Mouse (Mus musculus): ENCODE results near the gene Btk.
A peak's percentile ranks its signal among the peaks of the same experiment; 100 is the strongest.

Btk gene

DNA sequence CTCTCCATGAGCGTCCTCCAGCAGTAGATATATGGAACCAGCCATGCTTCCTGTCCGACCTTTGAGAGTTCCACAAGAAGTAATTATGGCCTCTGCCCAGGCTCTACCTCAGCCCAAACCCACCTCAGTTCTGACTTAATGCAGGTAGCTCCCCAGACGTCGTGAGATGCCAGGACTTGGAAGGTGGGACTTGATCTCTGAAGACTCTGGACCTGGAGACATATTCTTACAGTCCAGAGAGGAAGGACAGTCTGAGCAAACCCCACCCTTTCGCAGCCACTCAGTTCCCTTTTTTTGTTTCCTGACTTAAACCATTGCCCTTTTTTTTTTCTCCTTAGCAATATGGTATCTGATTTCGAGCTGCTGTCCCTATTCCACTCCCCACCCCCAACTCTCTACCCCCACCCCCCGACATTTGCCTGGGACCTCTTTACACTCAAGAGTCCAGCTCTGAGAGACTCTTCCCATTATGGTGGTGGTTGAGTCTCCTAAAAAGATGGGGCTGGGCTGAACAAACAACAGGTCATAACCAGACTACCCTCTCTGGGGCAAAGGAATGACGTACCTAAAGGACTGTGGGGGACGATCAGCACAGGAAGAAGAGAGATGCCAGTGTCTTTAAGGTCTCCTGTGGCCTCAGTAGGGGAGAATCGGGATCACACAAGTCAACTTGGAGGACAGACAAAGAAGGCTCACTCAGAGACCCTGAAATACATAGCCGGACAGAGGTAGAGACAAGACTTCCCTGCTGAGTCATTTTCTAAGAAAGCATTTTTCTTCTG, at the start of gene Btk:
Gene Btk (minus strand): TSS at position 683 of the 782 bp plus-strand sequence.
- peak; percentile 90 for DNase-seq

DNA sequence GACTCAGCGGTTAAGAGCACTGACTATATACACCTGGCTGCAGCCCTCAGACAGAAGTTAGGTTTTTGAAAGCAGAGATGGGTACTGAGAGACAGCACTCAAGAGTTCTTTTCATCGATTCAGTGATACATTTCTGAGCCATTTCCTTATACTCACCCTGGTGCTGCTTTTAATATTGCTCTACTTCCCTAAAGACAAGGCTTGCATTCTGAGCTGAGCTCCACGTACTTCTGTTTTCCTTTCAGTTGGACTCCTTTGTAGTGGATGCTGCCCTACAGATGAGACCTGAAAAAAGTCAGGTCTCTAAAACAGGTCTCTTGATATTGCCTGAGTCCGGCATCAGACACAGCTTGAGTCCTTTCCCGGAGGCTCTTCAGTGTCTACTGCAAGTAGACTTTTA, 49.3 kb upstream of the Btk start:
- no peak for DNase-seq

DNA sequence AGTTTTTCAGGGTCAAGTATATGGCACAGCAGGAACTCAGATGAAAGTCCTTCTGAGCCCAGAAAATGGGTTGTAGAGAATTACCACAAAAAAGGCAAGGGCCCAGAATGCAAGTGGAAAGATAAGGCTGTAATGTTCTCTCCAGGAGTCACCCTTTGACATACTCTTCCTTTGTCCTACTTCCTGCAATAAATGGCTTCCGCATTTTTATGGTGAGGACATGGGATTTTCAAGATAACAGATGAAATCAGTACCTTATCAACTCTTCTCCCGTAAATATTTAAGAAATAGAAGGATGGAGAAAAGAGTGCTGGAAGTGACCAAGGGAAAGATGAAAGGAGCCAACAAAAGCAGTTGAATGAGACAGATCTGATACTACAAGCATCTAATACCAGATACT, 44.8 kb upstream of the Btk start:
- no peak for DNase-seq

DNA sequence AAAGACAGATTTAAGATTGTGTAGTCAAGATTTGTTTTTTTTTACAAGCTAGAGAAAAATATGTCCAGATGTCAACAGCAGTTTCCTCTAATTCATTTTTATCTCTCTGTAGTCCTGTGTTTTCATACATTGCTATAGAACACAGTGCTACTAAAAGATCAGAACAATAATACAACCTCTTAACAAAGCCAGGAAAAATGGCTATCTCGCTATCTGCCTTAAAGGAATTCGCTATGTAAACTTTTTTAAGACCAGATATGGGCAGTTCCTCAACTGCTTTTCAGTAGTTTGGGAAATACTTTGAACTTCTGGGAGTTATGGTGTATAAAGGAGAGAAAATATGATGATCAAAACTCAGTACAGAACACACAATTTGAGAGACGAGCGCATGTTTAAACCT, 40.0 kb upstream of the Btk start:
- DNase-seq = no peak

DNA sequence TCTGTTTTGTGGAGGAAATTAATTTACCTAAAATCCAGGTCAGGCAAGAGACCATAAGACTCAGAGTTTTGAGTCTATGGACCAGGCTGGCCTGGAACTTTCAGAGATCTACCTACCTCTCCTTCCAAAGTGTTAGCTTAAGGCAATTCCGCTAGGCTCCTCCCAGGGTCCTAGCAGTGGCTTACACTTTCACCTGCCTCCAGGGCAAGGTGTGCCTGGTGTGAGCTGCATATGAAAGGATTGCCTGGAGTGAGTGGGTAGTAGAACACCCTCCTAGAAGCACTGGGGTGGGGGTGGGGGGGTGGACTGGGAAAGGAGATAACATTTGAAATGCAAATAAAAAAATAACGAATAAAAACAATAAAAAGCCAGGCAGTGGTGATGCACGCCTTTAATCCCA, 38.3 kb upstream of the Btk start:
- no peak for DNase-seq

DNA sequence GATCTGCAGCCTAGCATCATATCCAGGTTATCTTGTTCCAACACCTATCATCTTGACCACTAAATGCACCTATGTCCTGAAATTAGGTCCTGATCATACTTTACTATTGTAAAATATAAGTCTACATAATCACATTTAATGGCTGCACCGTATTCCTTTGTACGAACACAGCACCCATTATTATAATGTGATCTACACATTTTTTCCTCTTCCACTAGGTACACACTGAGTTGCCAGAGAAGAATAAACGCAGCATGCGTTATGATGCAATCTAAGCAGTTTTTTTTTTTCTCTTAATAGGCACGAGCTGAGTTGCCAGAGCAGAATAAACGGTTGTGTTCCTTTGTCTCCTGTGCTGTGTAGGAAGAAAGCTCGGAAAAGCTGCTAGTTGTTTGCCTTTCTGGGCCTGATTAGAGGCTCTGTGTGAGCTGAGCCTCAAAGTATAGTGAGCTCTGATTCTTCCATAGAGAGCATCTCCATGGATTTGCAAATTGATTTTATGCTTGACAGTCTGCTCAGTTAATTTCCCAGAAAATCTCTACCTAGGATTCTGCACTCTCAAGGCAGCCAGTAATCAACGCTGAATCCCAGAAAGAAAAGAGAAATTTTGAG, 37.0 kb upstream of the Btk start:
- DNase-seq = no peak

DNA sequence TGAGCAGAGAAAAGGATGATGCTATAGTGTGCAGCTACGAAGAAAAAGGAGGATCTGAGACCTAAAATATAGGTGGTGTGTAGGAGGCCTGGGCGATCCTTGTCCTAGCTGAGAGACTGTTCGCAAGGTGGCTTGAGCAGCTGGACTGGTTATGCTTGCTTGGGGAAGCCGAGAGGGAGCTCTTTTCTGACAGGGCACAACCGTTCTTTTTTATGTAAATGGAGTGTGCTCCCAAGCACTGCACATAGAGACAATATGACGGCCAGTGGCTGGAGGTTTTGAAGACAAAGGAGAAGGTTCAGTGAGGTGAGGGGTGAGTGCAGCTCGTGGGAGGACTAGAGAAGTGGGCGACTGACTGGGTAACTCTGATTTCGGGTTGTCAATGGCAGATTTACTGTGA, 36.3 kb upstream of the Btk start:
- DNase-seq = no peak

DNA sequence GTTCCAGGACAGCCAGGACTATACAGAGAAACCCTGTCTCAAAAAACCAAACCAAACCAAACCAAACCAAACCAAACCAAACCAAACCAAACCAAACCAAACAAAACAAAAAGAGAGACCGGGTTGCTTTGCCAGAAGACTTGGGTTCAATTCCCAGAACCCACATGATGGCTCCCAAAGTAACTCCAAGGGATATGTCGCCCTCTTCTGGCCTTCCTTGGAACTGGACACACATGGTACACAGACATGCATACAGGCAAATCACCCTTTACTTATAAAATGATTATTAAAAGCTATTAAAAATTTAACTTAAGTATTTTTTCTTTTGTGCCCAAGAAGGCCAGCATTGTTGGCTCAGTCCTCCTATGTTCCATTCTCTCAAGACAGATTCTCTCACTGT, 30.9 kb upstream of the Btk start:
- DNase-seq = no peak

DNA sequence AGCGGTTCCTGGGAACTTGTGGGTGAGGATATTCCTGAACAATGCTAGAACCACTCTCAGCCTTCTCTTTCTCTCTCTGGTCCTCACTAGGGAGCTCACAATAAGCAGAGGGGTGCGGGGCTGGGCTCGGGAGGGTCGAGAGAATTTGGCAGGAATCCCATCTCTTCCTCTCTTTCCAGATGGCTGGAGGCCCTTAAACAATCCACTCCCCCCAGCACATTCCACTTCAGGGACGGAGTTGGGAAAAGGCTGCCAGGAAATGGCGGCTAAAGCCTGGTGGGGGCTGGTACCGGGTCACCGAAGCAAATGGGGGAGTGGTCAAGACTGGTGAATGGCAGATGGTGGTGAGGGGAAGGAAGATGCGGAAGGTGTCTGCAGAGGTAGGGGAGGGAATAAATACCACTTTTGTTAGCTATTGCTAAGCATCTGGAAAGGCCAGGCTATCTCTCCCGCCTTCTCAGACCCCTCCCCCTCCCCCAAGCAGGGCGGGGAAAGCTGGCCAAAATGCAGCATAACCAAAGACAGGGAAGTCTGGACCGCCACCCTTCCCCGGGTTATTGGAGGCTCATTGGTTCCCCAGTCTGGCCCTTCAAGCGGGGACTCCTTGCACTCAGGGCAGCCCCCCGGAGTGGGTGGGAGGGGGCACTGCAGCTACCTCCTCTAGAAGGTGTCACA, 29.1 kb upstream of the Btk start:
- DNase-seq = peak; percentile 96

DNA sequence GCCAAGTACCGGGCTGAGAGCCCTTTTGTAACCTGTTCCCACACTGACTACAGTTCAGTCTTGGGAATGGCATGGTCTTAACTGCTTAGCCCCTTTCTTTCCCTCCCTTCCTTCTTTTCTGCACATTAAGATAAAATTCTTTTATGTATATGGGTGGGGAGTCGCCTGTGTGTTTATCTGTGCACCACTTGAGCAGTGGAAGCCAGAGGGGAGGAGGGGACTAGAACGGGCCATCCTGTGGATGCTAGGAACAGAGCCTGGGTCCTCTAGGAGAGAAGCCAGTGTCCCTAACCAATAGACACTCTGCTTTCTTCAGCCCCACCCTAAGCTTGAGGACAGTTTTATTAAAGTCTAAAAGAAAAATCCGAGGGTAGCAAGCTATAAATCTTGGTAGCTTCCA, 27.6 kb upstream of the Btk start:
- no peak for DNase-seq

DNA sequence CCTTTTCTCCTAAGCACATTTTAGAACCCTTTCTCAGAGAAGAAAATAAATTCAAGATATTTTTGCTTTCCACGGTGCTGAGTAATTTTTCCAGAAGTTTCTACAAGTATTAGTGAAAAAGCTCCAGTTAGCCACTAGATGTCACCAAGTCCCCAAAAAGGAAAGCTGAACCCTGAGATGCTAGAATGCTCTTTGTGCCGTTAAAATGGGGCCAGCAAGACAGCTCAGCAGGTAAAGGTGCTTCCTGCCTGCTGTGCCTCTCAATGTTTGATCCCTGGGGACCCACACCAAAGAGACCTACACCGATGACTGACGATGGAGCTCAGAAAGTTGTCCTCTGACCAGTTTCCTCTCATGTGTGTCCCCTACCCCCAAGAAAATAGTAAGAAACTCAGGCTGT, 26.1 kb upstream of the Btk start:
- DNase-seq = no peak

DNA sequence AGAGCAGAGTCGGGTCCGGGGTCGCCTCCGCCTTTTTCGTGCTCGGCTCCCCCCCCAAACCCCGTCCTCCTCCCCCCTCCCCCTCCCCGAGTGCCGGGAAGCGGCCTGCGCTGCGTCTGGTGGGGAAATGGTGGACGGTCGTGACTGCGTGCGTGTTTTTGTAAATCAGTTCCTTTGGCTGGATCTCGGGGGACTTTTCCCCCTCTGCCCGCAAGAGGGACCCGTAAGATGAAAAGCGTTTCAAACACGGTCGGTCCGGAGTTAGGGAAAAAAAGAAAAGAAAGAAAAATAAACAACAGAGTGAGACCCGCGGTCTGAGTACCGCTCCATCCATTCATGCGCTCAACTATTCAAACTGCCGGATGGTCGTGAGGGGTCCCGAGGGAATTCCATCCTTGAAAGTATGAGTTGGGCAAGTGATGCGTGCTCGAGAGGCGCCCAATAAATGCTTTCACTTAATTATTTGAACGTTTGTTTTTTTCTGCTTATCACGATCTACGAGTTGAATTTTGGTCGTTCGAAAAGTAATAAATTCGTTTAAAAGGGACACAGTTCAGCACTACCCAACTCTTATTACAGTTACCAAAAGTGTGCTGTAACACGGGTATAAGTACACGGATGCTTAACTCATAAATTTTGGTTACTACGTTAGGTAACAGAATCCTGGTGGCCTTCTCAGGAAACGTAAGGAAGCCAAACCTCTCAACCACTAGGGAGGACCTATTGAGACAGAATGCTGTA, 18.2 kb upstream of the Btk start:
- no peak for DNase-seq

DNA sequence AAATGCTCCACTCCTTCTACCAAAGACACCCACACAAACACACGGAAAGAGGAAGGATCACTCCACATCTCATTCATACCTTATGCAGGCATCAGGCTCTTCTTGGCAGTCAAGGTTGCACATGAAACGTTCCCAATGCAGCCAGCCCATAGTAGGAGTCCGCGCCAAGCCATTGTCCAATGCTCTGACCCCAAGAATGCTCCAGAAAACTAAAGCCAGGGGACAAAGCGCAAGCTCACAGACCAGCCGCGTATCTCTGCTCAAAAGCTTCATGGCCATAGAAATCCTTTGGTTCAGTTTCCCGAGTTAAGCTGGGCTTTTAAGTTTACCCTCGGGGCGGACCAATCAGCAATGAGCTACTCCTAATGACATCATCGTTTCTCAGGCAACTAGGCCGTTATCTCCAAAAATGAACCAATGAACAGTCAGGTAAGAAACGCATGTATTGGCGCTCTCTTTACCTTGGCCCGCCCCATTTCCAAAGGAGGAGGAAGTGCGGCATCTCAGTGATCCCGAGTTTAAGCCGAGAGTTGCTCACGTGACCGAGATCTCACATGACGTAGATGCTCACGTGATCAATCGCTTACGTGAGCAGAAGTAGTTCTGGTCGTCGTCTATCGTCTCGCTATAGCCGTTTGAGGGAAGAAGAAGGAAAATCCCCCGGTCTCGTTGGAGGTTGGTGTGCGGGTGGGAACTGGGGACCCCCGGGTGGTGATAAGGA, 17.4 kb upstream of the Btk start, which contains the start of the genes Gla and Hnrnph2:
Gene Gla (minus strand): TSS at position 467 of the 721 bp plus-strand sequence.
Gene Hnrnph2 (plus strand): TSS at position 521 of the 721 bp plus-strand sequence.
- DNase-seq = peak; percentile 100

DNA sequence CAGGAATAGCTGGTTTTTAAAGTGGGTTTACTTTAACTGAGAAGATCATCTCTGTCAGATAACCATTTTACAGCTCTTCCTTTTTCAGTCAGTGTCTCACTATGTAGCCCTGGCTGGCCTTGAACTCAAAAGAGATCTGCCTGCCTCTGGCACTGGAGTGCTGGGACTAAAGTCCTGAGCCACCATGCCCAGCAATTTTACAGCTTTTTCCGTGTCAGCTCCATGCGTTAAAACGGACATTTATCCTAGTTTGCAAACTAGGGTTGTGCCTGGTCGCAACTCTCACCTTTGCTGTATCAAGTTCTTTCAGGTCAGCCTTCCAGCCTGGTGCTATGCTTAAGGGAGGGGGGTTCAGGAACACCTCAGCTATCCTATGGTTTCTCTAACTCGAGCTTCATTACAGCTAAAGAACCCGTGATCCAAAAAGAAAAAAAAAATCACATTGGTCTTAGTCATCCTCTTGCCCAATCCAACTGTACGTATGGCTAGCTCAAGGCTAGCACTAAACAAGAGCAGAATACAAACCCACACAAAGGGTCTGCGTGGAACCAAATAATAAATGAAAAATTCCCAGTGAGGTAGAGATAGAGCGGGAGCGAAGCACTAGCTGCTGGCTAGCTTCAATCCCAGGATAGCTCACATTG, 16.7 kb upstream of the Btk start:
- DNase-seq = no peak

DNA sequence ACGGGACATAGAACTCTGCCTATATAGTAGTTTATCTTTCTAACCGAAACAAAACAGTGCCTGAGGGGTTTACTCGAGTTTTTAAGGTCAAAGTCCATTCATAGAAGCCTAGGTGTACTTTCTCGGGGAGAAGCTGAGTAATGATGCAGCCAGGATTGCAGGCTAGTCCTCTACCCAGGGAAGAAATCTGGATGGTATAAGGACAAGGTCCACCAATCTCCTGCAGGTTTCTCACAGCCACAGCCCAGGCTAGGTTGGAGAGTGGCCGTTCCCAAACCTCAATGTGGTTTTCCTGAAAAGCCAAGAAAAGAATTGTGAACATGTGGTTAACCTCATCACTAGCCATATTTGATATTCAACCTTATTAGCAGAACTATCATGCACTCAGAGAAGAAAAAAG, 6.5 kb upstream of the Btk start:
- DNase-seq = no peak

DNA sequence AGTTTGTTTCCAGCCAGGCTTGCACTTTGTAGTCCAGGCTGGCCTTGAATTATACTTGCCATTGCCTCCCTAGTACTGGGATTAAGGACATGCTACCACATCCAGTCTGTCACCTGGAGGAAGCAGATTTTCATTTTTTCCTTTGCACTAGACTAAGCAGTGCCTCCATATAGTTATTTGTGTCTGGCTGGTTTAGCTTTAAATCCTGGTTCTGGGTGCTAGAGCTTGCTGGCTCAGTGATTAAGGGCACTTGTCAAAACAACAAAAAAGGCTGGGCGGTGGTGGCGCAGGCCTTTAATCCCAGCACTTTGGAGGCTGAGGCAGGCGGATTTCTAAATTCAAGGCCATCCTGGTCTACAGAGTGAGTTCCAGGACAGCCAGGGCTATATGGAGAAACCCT, 5.6 kb upstream of the Btk start:
- no peak for DNase-seq

DNA sequence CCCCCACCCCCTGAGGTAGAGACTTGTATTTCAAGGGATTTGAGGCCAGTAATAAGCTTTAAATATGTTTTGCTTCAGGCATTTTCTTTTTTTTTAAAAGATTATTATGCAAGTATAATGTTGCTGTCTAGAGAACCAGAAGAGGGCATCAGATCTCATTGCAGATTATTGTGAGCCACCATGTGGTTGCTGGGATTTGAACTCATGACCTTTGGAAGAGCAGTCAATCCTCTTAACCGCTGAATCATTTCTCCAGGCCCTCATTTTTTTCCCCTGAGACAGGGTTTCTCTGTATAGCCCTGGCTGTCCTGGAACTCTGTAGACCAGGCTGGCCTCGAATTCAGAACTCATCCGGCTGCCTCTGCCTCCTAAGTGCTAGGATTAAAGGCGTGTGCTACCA, 4.9 kb upstream of the Btk start:
- DNase-seq = no peak

DNA sequence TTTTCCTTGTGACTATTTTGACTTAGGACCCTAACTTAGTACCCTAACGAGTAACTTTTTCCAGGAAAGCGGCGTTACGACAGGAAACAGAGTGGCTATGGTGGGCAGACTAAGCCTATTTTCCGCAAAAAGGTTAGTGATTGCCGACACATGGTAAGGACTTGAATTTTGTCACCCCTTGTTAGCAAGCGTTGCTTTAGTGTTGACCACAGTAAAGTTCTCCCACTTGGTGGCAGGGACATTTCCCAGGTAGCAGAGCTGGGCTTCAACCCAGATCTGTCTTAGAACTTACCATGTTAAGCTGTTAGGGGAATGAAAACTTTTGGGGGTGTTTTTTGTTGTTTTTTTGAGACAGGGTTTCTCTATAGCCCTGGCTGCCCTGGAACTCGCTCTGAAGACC, 3.1 kb upstream of the Btk start:
- no peak for DNase-seq

DNA sequence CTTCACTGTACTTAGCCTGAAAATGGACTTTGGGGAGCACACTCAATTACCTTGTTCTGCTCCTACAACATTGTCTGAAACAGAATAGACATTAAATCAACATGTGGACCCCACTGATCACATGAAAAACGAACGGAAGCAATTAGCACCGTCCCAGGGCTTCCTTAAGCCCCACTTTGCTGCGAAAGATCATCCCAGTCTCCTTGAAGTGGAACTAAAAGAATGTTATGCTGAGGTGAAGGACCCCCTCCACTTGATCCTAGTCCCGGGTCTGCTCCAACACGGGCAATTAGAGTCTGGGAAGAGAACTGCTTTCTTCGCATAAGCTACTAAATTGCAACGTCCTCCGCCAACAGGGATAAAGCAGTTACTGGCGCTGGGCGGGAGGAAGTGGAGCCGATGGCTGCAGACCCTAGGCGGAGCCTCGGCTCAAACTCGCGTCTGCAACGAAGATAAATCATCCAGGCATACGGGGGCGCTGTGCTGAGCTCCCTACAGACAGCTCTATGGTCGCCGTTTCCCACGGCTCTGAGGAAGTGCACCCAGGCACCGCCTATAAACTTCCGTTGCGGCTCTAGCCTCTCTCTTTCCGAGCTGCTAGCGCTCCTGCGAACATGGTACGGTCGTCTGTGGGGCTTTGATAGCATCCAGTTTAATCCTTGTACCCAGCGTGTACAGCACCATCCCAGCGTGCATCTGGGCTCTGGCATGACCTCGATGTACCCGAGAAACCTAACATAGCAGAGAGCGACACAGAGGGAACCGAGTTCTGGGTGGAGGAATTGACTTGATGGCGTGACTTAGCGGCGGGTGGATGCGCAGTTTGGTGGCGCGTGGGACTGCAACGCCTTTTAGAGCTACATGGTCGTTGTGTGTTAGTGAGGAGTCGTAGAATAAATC, 2.0 kb upstream of the Btk start, which contains the start of gene Rpl36a:
Gene Rpl36a (plus strand): TSS at position 552 of the 900 bp plus-strand sequence.
- DNase-seq = peak; percentile 99

DNA sequence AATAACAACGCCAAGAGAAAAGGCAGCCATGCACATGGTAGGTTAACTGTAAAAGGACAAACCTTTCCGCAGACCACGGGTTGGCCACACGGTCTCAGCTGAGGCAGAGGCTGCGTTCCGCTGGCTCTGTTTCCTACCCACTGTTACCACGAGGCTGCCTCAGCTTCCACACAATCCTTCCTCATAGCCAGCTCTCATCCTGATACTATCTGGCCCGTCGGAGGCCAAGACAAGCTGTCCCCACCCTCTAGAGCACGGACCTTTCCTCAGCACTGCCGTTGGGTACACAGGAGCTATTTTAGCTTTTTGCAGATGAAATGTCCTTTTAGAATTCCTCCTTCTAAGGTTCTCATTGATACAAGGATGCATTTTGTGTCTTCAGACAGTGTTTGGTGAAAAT, 1.1 kb downstream of the Btk start:
- DNase-seq = no peak
